Mouse (Mus musculus) lung, postnatal 0 days (tissue): ENCODE data around the gene Sult6b1. TPM values are rescaled to one million over a fixed set of nuclear protein-coding genes. Genes with fewer than 3 reads are reported as not detected.

ENCODE experiments used
- ATAC-seq: fragments of 200-750 bp; cut with Nextera tagmentation; 2 replicates; pipeline ENCODE4 v1.8.0; 2017; ENCODE audit warnings: moderate library complexity
- DNase-seq: peaks from one replicate; pipeline ENCODE4 v3.0.0-alpha.2; 2016; ENCODE audit warnings: low spot score
- H3K27ac ChIP-seq: fragments of 300-500 bp; sonication (generic); 2 replicates; pipeline ENCODE4 v1.5.1; 2014; ENCODE audit warnings: antibody characterized with exemption, mild to moderate bottlenecking, low read length, mixed read lengths
- H3K27me3 ChIP-seq: fragments of 300-500 bp; sonication (generic); replicated peaks from 2 replicates; pipeline ENCODE4 v1.6.1; 2014; ENCODE audit warnings: low read length, mixed read lengths; ENCODE audit not compliant: insufficient read depth
- H3K36me3 ChIP-seq: fragments of 300-500 bp; sonication (generic); 2 replicates; pipeline ENCODE4 v1.6.1; 2014; ENCODE audit warnings: low read length, mixed read lengths; ENCODE audit not compliant: insufficient read depth
- H3K4me1 ChIP-seq: fragments of 300-500 bp; sonication (generic); 2 replicates; pipeline ENCODE4 v1.6.1; 2014; ENCODE audit warnings: antibody characterized with exemption, low read depth, low read length, mixed read lengths; ENCODE audit not compliant: insufficient read depth
- H3K4me2 ChIP-seq: fragments of 300-500 bp; sonication (generic); replicated peaks from 2 replicates; pipeline ENCODE4 v1.6.1; 2014; ENCODE audit warnings: low read depth, mild to moderate bottlenecking, low read length, moderate library complexity, mixed read lengths
- H3K4me3 ChIP-seq: fragments of 300-500 bp; sonication (generic); 2 replicates; pipeline ENCODE4 v1.5.1; 2014; ENCODE audit warnings: low read depth, low read length
- H3K9ac ChIP-seq: fragments of 300-500 bp; sonication (generic); replicated peaks from 2 replicates; pipeline ENCODE4 v1.6.1; 2014; ENCODE audit warnings: low read depth, mild to moderate bottlenecking
- H3K9me3 ChIP-seq: fragments of 300-500 bp; sonication (generic); 2 replicates; pipeline ENCODE4 v1.6.1; 2016; ENCODE audit warnings: low read length, mixed read lengths
- CTCF ChIP-seq: IDR thresholded peaks from 2 replicates; pipeline ENCODE4 v1.5.1; 2016; ENCODE audit warnings: antibody characterized with exemption, mild to moderate bottlenecking
- EP300 ChIP-seq: IDR thresholded peaks from 2 replicates; pipeline ENCODE4 v1.6.1; 2016; ENCODE audit warnings: antibody characterized with exemption, mild to moderate bottlenecking, control low read depth
- WGBS: fragments of 180-500 bp; shearing (Covaris S2); extraction: QIAGEN DNeasy Blood & Tissue Kit; methylation state at CpG from one replicate; pipeline ENCODE4 v1.1.7; 2014; 5-methylcytosine and 5-hydroxymethylcytosine counted together
- polyA plus RNA-seq: library from polyadenylated mRNA; unstranded; fragments of >200 nt; fragmentation: Nextera tagmentation; extraction: Ambion mirVana; gene quantifications from 2 replicates; pipeline ENCODE4 v1.2.1, GENCODE M21; 2015

Sult6b1 gene
- 0.10 TPM in 1 of 2 replicates, not detected in the other for polyA plus RNA-seq

- ATAC-seq (no peak), DNase-seq (no peak)
- Histone ChIP-seq H3K9ac (no peak within 1 kb of the TSS), H3K4me2 (no peak within 1 kb of the TSS), H3K36me3 (no peaks in the 10 kb centered on the region), H3K4me3 (no peak within 1 kb of the TSS), H3K4me1 (no peaks in the 10 kb centered on the region), H3K27me3 (no peaks in the 10 kb centered on the region), H3K27ac (no peak within 1 kb of the TSS), H3K9me3 (no peaks in the 10 kb centered on the region)
- 77% methylated on average over 5 of the region's 5 CpGs for WGBS
- TF ChIP-seq CTCF (no peak), EP300 (no peak)
These were observed at the start of gene Sult6b1 for GRCm38 (mm10) chr17:78906892-78907291. TSS of gene Sult6b1 (minus strand) at chr17:78906992.

GRCm38 (mm10) chr17:78953240-78953639 lies 46.4 kb upstream of the Sult6b1 start:
- H3K27ac ChIP-seq: no peak overlapping the region
- WGBS: 66% methylated on average over 8 of the region's 8 CpGs

GRCm38 (mm10) chr17:78952070-78952469 lies 45.3 kb upstream of the Sult6b1 start:
- Histone ChIP-seq H3K4me1 (no peaks in the 10 kb centered on the region), H3K27me3 (no peaks in the 10 kb centered on the region), H3K4me3 (no peak overlapping the region), H3K9ac (no peak overlapping the region), H3K27ac (no peak overlapping the region), H3K36me3 (peaks cover 42% of the 10 kb centered on the region; the same call in 1 of the 2 replicates), H3K9me3 (no peaks in the 10 kb centered on the region), H3K4me2 (no peak overlapping the region)
- TF ChIP-seq CTCF (no peak), EP300 (no peak)
- WGBS: 74% methylated on average over 5 of the region's 5 CpGs
- no peak for ATAC-seq
- no peak for DNase-seq

More at GRCm38 (mm10) chr17:78953240-78953639, 46.4 kb upstream of the Sult6b1 start:
- H3K4me3 ChIP-seq: no peak overlapping the region
- H3K27me3 ChIP-seq: no peaks in the 10 kb centered on the region
- H3K9me3 ChIP-seq: no peaks in the 10 kb centered on the region
- no peak overlapping the region for H3K9ac ChIP-seq
- H3K36me3 ChIP-seq: peaks cover 46% of the 10 kb centered on the region; the same call in 1 of the 2 replicates
- DNase-seq: peak; percentile 74
- ATAC-seq: peak; percentile 85
- H3K4me1 ChIP-seq: no peaks in the 10 kb centered on the region
- H3K4me2 ChIP-seq: no peak overlapping the region
- TF ChIP-seq EP300: no peak
- TF ChIP-seq CTCF: no peak

- peaks cover 36% of the 10 kb centered on the region; the same call in 1 of the 2 replicates for H3K36me3 ChIP-seq
- no peak for ATAC-seq
- no peak for DNase-seq
- H3K4me3 ChIP-seq: no peak overlapping the region
- no peaks in the 10 kb centered on the region for H3K9me3 ChIP-seq
- WGBS: 89% methylated on average over 5 of the region's 5 CpGs
- TF ChIP-seq CTCF (no peak), EP300 (no peak)
- H3K4me2 ChIP-seq: no peak overlapping the region
- no peak overlapping the region for H3K9ac ChIP-seq
- no peak overlapping the region for H3K27ac ChIP-seq
- no peaks in the 10 kb centered on the region for H3K4me1 ChIP-seq
- H3K27me3 ChIP-seq: no peaks in the 10 kb centered on the region
These were observed 44.4 kb upstream of the Sult6b1 start for GRCm38 (mm10) chr17:78951225-78951624.

GRCm38 (mm10) chr17:78942579-78942978 lies 35.8 kb upstream of the Sult6b1 start:
- ATAC-seq (no peak), DNase-seq (no peak)
- no peak overlapping the region for H3K9ac ChIP-seq
- H3K27ac ChIP-seq: no peak overlapping the region
- peaks cover 5% of the 10 kb centered on the region; the same call in 1 of the 2 replicates for H3K36me3 ChIP-seq
- 49% methylated on average over 11 of the region's 11 CpGs for WGBS
- no peaks in the 10 kb centered on the region for H3K27me3 ChIP-seq
- no peak for TF ChIP-seq EP300
- no peak for TF ChIP-seq CTCF
- H3K4me3 ChIP-seq: no peak overlapping the region
- no peaks in the 10 kb centered on the region; the same call in 1 of the 2 replicates for H3K4me1 ChIP-seq
- H3K4me2 ChIP-seq: no peak overlapping the region
- H3K9me3 ChIP-seq: no peaks in the 10 kb centered on the region

GRCm38 (mm10) chr17:78938927-78939326 lies 32.1 kb upstream of the Sult6b1 start:
- no peak for ATAC-seq
- TF ChIP-seq CTCF (no peak), EP300 (no peak)

More at GRCm38 (mm10) chr17:78938927-78939326, 32.1 kb upstream of the Sult6b1 start:
- no peaks in the 10 kb centered on the region for H3K27me3 ChIP-seq
- DNase-seq: peak; percentile 10
- 89% methylated on average over 4 of the region's 4 CpGs for WGBS
- no peak overlapping the region for H3K4me3 ChIP-seq
- no peak overlapping the region for H3K4me2 ChIP-seq
- H3K36me3 ChIP-seq: peaks cover 10% of the 10 kb centered on the region; the same call in 1 of the 2 replicates
- no peaks in the 10 kb centered on the region for H3K9me3 ChIP-seq
- no peak overlapping the region for H3K27ac ChIP-seq
- no peaks in the 10 kb centered on the region; the same call in 1 of the 2 replicates for H3K4me1 ChIP-seq
- no peak overlapping the region for H3K9ac ChIP-seq
